Mouse (Mus musculus): ENCODE data around the gene Spata13. TPM values are rescaled to one million over a fixed set of nuclear protein-coding genes. Genes with fewer than 3 reads are reported as not detected.

The Spata13 gene
- polyA plus RNA-seq (2012; rRNA removed; ENCODE audit: low replicate concordance), result 12.5 and 17.0 TPM in 2 replicates

GRCm38 (mm10) chr14:60633961-60634864 is at the start of gene Spata13:
Gene Spata13, plus strand, starts transcription at chr14:60634001.

DNA sequence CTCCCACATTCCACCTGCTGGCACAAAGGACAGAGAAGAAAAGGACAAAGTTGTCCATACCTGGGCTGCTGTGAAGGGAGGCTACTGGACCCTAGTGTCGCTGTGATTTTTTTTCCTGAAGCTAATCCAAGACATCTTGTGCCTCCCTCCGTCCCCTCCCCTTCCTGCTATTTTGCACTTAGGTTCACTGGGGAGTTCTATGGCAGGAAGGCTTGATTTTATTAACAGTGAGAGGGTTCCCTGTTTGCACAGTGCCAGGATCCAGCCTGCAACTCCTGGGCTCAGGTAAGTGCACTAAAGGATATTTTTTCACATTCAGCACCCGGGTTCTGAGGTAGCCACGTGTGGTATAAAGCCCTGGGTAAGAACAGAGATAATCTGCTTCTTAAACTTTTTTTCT is 134.1 kb downstream of the Spata13 start, which contains the start of gene C1qtnf9:
TSS of gene C1qtnf9 (plus strand) at position 251 of the 400 bp plus-strand sequence.

GRCm38 (mm10) chr14:60784427-60785315 is 150.9 kb downstream of the Spata13 start, which contains the start of gene Mipep:
Gene Mipep, plus strand, starts transcription at chr14:60784573.

Other genes with a start within 250 kb of the Spata13 start
- gene C1qtnf9, start 134.1 kb downstream of the Spata13 start, polyA plus RNA-seq (2012; rRNA removed; ENCODE audit: low replicate concordance), result 10.3 and 25.6 TPM in 2 replicates
- 16.8 and 17.5 TPM in 2 replicates for gene Mipep, start 150.6 kb downstream of the Spata13 start, polyA plus RNA-seq (2012; rRNA removed; ENCODE audit: low replicate concordance)